Mouse (Mus musculus): ENCODE results near the gene Chst8. TPM values are rescaled to one million over a fixed set of nuclear protein-coding genes. Genes with fewer than 3 reads are reported as not detected.

The Chst8 gene
- polyA plus RNA-seq, 1 experiment from 2014 or later = 11.0 TPM

- Histone ChIP-seq H3K27me3 (no peaks in the 10 kb centered on the region), H3K27ac (replicated peaks) (no peak overlapping the region), H3K4me2 (no peak overlapping the region), H3K36me3 (no peaks in the 10 kb centered on the region), H3K9ac (no peak overlapping the region), H3K4me3 (no peak overlapping the region), H3K9me3 (no peaks in the 10 kb centered on the region), H3K4me1 (replicated peaks) (peaks cover 13% of the 10 kb centered on the region)
- 48% methylated on average over 9 of the region's 9 CpGs for WGBS
- no peak for ATAC-seq (ENCODE audit: low FRiP score, low read depth)
These were observed 116.4 kb downstream of the Chst8 start for GRCm38 (mm10) chr7:34696086-34696485.

GRCm38 (mm10) chr7:34694898-34695297 lies 117.6 kb downstream of the Chst8 start:
- no peaks in the 10 kb centered on the region for H3K9me3 ChIP-seq
- no peak overlapping the region for H3K4me2 ChIP-seq
- H3K9ac ChIP-seq = no peak overlapping the region
- no peaks in the 10 kb centered on the region for H3K36me3 ChIP-seq
- WGBS = 29% methylated on average over 9 of the region's 9 CpGs
- H3K27me3 ChIP-seq = no peaks in the 10 kb centered on the region
- no peak overlapping the region for H3K4me3 ChIP-seq
- H3K27ac ChIP-seq (replicated peaks) = no peak overlapping the region
- ATAC-seq (ENCODE audit: low FRiP score, low read depth) = no peak
- peaks cover 24% of the 10 kb centered on the region for H3K4me1 ChIP-seq (replicated peaks)

- Histone ChIP-seq H3K36me3 (no peaks in the 10 kb centered on the region), H3K4me2 (no peak overlapping the region), H3K4me3 (no peak overlapping the region), H3K27ac (replicated peaks) (no peak overlapping the region), H3K4me1 (replicated peaks) (peaks cover 29% of the 10 kb centered on the region), H3K27me3 (no peaks in the 10 kb centered on the region), H3K9me3 (no peaks in the 10 kb centered on the region), H3K9ac (no peak overlapping the region)
- no peak for ATAC-seq (ENCODE audit: low FRiP score, low read depth)
- WGBS = 95% methylated on average over 13 of the region's 13 CpGs
These were observed 118.6 kb downstream of the Chst8 start for GRCm38 (mm10) chr7:34693916-34694315.

GRCm38 (mm10) chr7:34693072-34693471 lies 119.4 kb downstream of the Chst8 start:
- Histone ChIP-seq H3K4me1 (replicated peaks) (peaks cover 30% of the 10 kb centered on the region), H3K27me3 (no peaks in the 10 kb centered on the region), H3K9ac (no peak overlapping the region), H3K4me2 (no peak overlapping the region), H3K36me3 (no peaks in the 10 kb centered on the region), H3K4me3 (no peak overlapping the region), H3K27ac (replicated peaks) (no peak overlapping the region), H3K9me3 (no peaks in the 10 kb centered on the region)
- ATAC-seq (ENCODE audit: low FRiP score, low read depth) = 0 out of 2 replicates have a peak, but pooled peaks have one; percentile 20
- 55% methylated on average over 4 of the region's 4 CpGs for WGBS

- no peak overlapping the region for H3K4me2 ChIP-seq
- no peak overlapping the region for H3K27ac ChIP-seq (replicated peaks)
- H3K36me3 ChIP-seq = no peaks in the 10 kb centered on the region
- H3K9ac ChIP-seq = no peak overlapping the region
- no peaks in the 10 kb centered on the region for H3K27me3 ChIP-seq
- ATAC-seq (ENCODE audit: low FRiP score, low read depth) = no peak
- H3K9me3 ChIP-seq = no peaks in the 10 kb centered on the region
- no peak overlapping the region for H3K4me3 ChIP-seq
- H3K4me1 ChIP-seq (replicated peaks) = peaks cover 36% of the 10 kb centered on the region
- WGBS = 31% methylated on average over 13 of the region's 13 CpGs
These were observed 122.4 kb downstream of the Chst8 start for GRCm38 (mm10) chr7:34690111-34690510.

GRCm38 (mm10) chr7:34689028-34689427 lies 123.5 kb downstream of the Chst8 start:
- Histone ChIP-seq H3K4me3 (no peak overlapping the region), H3K36me3 (no peaks in the 10 kb centered on the region), H3K27me3 (no peaks in the 10 kb centered on the region), H3K9me3 (no peaks in the 10 kb centered on the region), H3K4me1 (replicated peaks) (peaks cover 32% of the 10 kb centered on the region), H3K4me2 (no peak overlapping the region), H3K9ac (no peak overlapping the region), H3K27ac (replicated peaks) (no peak overlapping the region)
- no peak for ATAC-seq (ENCODE audit: low FRiP score, low read depth)
- 21% methylated on average over 5 of the region's 6 CpGs for WGBS

- no peak for ATAC-seq (ENCODE audit: low FRiP score, low read depth)
- Histone ChIP-seq H3K27ac (replicated peaks) (no peak overlapping the region), H3K4me3 (no peak overlapping the region), H3K4me2 (no peak overlapping the region), H3K9me3 (no peaks in the 10 kb centered on the region), H3K27me3 (no peaks in the 10 kb centered on the region), H3K9ac (no peak overlapping the region), H3K36me3 (no peaks in the 10 kb centered on the region), H3K4me1 (replicated peaks) (peaks cover 27% of the 10 kb centered on the region)
- 25% methylated on average over 7 of the region's 7 CpGs for WGBS
These were observed 126.7 kb downstream of the Chst8 start for GRCm38 (mm10) chr7:34685801-34686200.

- WGBS = 67% methylated on average over 4 of the region's 4 CpGs
- Histone ChIP-seq H3K27ac (replicated peaks) (no peak overlapping the region), H3K27me3 (no peaks in the 10 kb centered on the region), H3K36me3 (no peaks in the 10 kb centered on the region), H3K4me2 (no peak overlapping the region), H3K4me1 (replicated peaks) (peaks cover 27% of the 10 kb centered on the region), H3K9me3 (no peaks in the 10 kb centered on the region), H3K9ac (no peak overlapping the region), H3K4me3 (no peak overlapping the region)
- ATAC-seq (ENCODE audit: low FRiP score, low read depth) = no peak
These were observed 127.3 kb downstream of the Chst8 start for GRCm38 (mm10) chr7:34685176-34685575.

- peak overlapping the region; percentile 54 for H3K27ac ChIP-seq (replicated peaks)
- WGBS = 31% methylated on average over 15 of the region's 15 CpGs
These were observed 131.6 kb downstream of the Chst8 start for GRCm38 (mm10) chr7:34680771-34681421.

GRCm38 (mm10) chr7:34679886-34680285 lies 132.6 kb downstream of the Chst8 start:
- H3K4me1 ChIP-seq (replicated peaks) = peaks cover 25% of the 10 kb centered on the region
- H3K27me3 ChIP-seq = peaks cover 11% of the 10 kb centered on the region
- no peaks in the 10 kb centered on the region for H3K9me3 ChIP-seq
- H3K9ac ChIP-seq = no peak overlapping the region
- no peak for ATAC-seq (ENCODE audit: low FRiP score, low read depth)
- H3K27ac ChIP-seq (replicated peaks) = no peak overlapping the region
- no peak overlapping the region for H3K4me2 ChIP-seq
- WGBS = 62% methylated on average over 2 of the region's 2 CpGs
- H3K36me3 ChIP-seq = no peaks in the 10 kb centered on the region
- no peak overlapping the region for H3K4me3 ChIP-seq

More at GRCm38 (mm10) chr7:34680771-34681421, 131.6 kb downstream of the Chst8 start:
- Histone ChIP-seq H3K4me3 (no peak overlapping the region), H3K36me3 (no peaks in the 10 kb centered on the region), H3K9ac (no peak overlapping the region), H3K9me3 (no peaks in the 10 kb centered on the region), H3K4me1 (replicated peaks) (peaks cover 18% of the 10 kb centered on the region), H3K27me3 (peaks cover 2% of the 10 kb centered on the region; the same call in 1 of the 2 replicates), H3K4me2 (peak overlapping the region; percentile 23)
- peak; percentile 73 for ATAC-seq (ENCODE audit: low FRiP score, low read depth)

GRCm38 (mm10) chr7:34675831-34676514 lies 136.5 kb downstream of the Chst8 start:
- Histone ChIP-seq H3K4me1 (replicated peaks) (peaks cover 20% of the 10 kb centered on the region), H3K27me3 (peaks cover 28% of the 10 kb centered on the region), H3K4me3 (peak overlapping the region; percentile 40), H3K9ac (peak overlapping the region; percentile 45), H3K27ac (replicated peaks) (no peak overlapping the region), H3K36me3 (no peaks in the 10 kb centered on the region), H3K9me3 (no peaks in the 10 kb centered on the region), H3K4me2 (peak overlapping the region; percentile 82)
- WGBS = 5% methylated on average over 33 of the region's 33 CpGs
- ATAC-seq (ENCODE audit: low FRiP score, low read depth) = peak; percentile 24; the same call in 1 of the 2 replicates

- no peaks in the 10 kb centered on the region for H3K9me3 ChIP-seq
- no peaks in the 10 kb centered on the region for H3K36me3 ChIP-seq
- peaks cover 13% of the 10 kb centered on the region for H3K4me1 ChIP-seq (replicated peaks)
- H3K9ac ChIP-seq = no peak overlapping the region
- H3K4me3 ChIP-seq = peak overlapping the region; percentile 40
- no peak overlapping the region for H3K27ac ChIP-seq (replicated peaks)
- no peak for ATAC-seq (ENCODE audit: low FRiP score, low read depth)
- 17% methylated on average over 42 of the region's 42 CpGs for WGBS
- peak overlapping the region; percentile 82 for H3K4me2 ChIP-seq
- peaks cover 28% of the 10 kb centered on the region for H3K27me3 ChIP-seq
These were observed 137.3 kb downstream of the Chst8 start for GRCm38 (mm10) chr7:34675120-34675790.

Data from hindbrain, embryonic 15.5 days (tissue).